Mouse (Mus musculus): ENCODE measurements around the gene Vil1. TPM values are rescaled to one million over a fixed set of nuclear protein-coding genes. Genes with fewer than 3 reads are reported as not detected.
A peak's percentile ranks its signal among the peaks of the same experiment; 100 is the strongest.

Vil1 gene
- polyA plus RNA-seq, 1 experiment, result not detected

DNA sequence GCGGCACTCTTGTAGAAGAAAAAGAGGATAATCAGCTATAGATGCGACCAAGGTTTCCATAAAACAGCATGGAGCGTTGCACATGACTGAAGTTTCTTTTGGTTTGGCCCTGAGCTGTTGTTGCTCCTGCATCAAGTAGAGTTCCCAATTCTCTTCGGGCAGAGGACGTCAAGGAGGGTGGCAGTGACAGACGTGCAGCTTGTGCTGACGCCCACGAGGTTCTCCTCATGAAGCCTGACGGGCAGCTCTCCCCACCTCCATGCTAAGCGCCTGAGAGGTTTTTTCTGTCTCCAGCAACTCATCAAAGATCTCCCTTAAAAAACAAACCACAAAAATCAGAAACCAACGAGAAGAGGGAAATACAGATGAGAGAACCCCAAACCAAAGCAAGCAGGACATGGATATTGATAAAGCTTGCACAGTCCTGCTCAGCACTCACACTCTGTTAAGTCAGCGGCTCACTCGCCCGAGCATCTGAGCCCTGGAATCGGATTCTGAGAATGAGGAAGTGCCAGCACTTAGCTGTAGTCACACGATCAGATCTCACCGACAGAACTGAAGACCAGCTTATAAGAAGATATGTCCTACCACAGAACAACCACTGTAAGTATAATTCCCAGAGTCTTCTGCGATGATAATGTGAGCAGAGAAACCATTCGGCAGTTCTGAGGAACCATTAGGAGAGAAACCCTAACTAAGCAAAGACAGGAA is 30.1 kb downstream of the Vil1 start:
- H3K27me3 ChIP-seq (ENCODE audit: control insufficient read depth, insufficient read depth, low read length), result no peaks in the 10 kb centered on the region
- no peaks in the 10 kb centered on the region; the same call in 1 of the 2 replicates for H3K4me1 ChIP-seq (ENCODE audit: control insufficient read depth, insufficient read depth, insufficient read length)
- WGBS, result 75% methylated on average over 19 of the region's 19 CpGs
- H3K27ac ChIP-seq (ENCODE audit: insufficient read depth, low read length), result no peak overlapping the region
- TF ChIP-seq POLR2A (IDR thresholded peaks at IDR 0.05; ENCODE audit: low read depth, low read length) (no peak), CTCF (IDR thresholded peaks at IDR 0.05; ENCODE audit: extremely low read depth, insufficient read depth, insufficient read length, insufficient replicate concordance) (no peak)
- H3K4me3 ChIP-seq (ENCODE audit: extremely low read depth, insufficient read depth, insufficient read length), result no peak overlapping the region
- no peak for DNase-seq (ENCODE audit: low read depth in 1 of 2, low spot score in 2 of 2)
- peaks cover 13% of the 10 kb centered on the region for H3K36me3 ChIP-seq (ENCODE audit: control insufficient read depth, insufficient read depth, low read length)

DNA sequence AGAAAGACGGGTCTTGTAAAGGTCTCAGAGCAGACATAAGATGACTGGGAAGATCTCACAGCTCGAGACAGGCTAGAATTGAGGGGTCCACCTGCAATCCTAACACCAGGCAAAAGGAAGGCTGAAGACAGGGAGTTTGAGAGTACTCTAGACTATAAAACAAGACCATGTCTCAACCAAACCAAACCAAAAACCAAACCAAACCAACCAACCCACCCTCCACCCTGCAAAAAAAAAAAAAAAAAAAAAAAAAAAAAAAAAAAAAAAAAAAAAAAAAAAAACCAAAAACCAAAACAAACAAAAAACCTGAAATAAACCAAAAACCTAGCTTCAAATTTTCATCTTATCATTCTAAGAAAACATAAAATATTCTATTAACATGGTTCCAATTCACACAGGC is 35.4 kb downstream of the Vil1 start:
- no peak overlapping the region for H3K27ac ChIP-seq (ENCODE audit: insufficient read depth, low read length)
- no peaks in the 10 kb centered on the region for H3K4me1 ChIP-seq (ENCODE audit: control insufficient read depth, insufficient read depth, insufficient read length)
- 96% methylated on average over 2 of the region's 2 CpGs for WGBS
- DNase-seq (ENCODE audit: low read depth in 1 of 2, low spot score in 2 of 2), result no peak
- no peak overlapping the region for H3K4me3 ChIP-seq (ENCODE audit: extremely low read depth, insufficient read depth, insufficient read length)
- TF ChIP-seq CTCF (IDR thresholded peaks at IDR 0.05; ENCODE audit: extremely low read depth, insufficient read depth, insufficient read length, insufficient replicate concordance) (no peak), POLR2A (IDR thresholded peaks at IDR 0.05; ENCODE audit: low read depth, low read length) (no peak)
- H3K36me3 ChIP-seq (ENCODE audit: control insufficient read depth, insufficient read depth, low read length), result peaks cover 12% of the 10 kb centered on the region
- H3K27me3 ChIP-seq (ENCODE audit: control insufficient read depth, insufficient read depth, low read length), result no peaks in the 10 kb centered on the region

DNA sequence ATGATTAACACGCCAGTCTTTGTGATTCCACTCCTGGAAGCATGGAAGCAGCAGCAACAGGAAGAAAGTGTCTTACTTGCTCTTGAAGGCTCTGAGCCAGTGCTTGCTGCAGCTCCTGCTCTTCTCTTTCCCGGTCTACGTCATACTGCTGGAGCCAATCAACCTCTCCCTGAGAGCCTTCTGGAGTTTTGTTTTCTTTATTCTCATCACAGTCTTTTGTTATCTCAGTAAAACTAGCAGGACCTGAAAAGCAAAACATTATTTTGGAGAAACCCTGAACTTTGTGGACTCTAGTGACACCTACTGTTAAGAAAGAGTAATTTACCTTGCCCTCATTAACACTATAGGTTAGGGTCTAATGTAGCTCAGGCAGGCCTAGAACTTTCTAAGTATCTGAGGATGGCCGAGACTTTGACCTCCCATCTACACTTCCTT is 43.5 kb downstream of the Vil1 start:
- peak in 1 of 2 experiments; percentile 26 for DNase-seq (ENCODE audit: low read depth in 1 of 2, low spot score in 2 of 2)
- Histone ChIP-seq H3K36me3 (ENCODE audit: control insufficient read depth, insufficient read depth, low read length) (peaks cover 22% of the 10 kb centered on the region), H3K4me1 (ENCODE audit: control insufficient read depth, insufficient read depth, insufficient read length) (no peaks in the 10 kb centered on the region), H3K27me3 (ENCODE audit: control insufficient read depth, insufficient read depth, low read length) (no peaks in the 10 kb centered on the region), H3K4me3 (ENCODE audit: extremely low read depth, insufficient read depth, insufficient read length) (no peak overlapping the region), H3K27ac (ENCODE audit: insufficient read depth, low read length) (no peak overlapping the region)
- TF ChIP-seq CTCF (IDR thresholded peaks at IDR 0.05; ENCODE audit: extremely low read depth, insufficient read depth, insufficient read length, insufficient replicate concordance) (no peak), POLR2A (IDR thresholded peaks at IDR 0.05; ENCODE audit: low read depth, low read length) (no peak)
- 76% methylated on average over 4 of the region's 4 CpGs for WGBS

DNA sequence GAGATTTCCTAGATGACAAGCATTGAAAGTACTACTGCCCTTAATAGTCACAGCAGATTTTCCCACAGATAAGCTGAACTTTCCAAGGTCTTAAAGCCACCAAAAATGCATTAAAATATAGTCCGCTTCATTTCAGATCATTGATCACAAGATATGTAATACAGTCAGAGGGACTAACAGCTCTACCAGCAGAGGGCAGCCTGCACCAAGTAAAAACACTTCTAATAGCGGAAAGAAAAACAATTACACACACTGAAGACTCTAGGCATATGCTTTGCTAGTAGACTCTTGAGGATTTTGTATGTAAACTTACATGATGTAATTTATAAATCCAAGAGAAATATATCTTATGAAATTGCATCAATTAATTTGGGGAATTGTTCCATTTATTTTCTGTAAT is 51.1 kb downstream of the Vil1 start:
- no peaks in the 10 kb centered on the region for H3K4me1 ChIP-seq (ENCODE audit: control insufficient read depth, insufficient read depth, insufficient read length)
- no peaks in the 10 kb centered on the region for H3K27me3 ChIP-seq (ENCODE audit: control insufficient read depth, insufficient read depth, low read length)
- no peak for TF ChIP-seq POLR2A (IDR thresholded peaks at IDR 0.05; ENCODE audit: low read depth, low read length)
- TF ChIP-seq CTCF (IDR thresholded peaks at IDR 0.05; ENCODE audit: extremely low read depth, insufficient read depth, insufficient read length, insufficient replicate concordance), result no peak
- H3K4me3 ChIP-seq (ENCODE audit: extremely low read depth, insufficient read depth, insufficient read length), result no peak overlapping the region; the same call in 1 of the 2 replicates
- DNase-seq (ENCODE audit: low read depth in 1 of 2, low spot score in 2 of 2), result peak in 1 of 2 experiments; percentile 15
- 87% methylated on average over 2 of the region's 2 CpGs for WGBS
- peaks cover 20% of the 10 kb centered on the region for H3K36me3 ChIP-seq (ENCODE audit: control insufficient read depth, insufficient read depth, low read length)
- no peak overlapping the region for H3K27ac ChIP-seq (ENCODE audit: insufficient read depth, low read length)

Other genes starting within 250 kb of the Vil1 start
- 0.18 and 0.27 TPM in 2 replicates for gene Cxcr1, start 214.7 kb upstream of the Vil1 start, polyA plus RNA-seq (2012; rRNA removed)
- gene Arpc2, start 173.3 kb upstream of the Vil1 start, polyA plus RNA-seq (2012; rRNA removed), result 186 and 302 TPM in 2 replicates
- 0.08 and 0.14 TPM in 2 replicates for gene Gpbar1, start 130.8 kb upstream of the Vil1 start, polyA plus RNA-seq (2012; rRNA removed)
- 102 and 119 TPM in 2 replicates for gene Aamp, start 124.6 kb upstream of the Vil1 start, polyA plus RNA-seq (2012; rRNA removed)
- gene Pnkd, start 124.4 kb upstream of the Vil1 start, polyA plus RNA-seq (2012; rRNA removed), result 27.5 and 33.8 TPM in 2 replicates
- gene Tmbim1, start 103.8 kb upstream of the Vil1 start, polyA plus RNA-seq (2012; rRNA removed), result 60.8 and 66.5 TPM in 2 replicates
- gene Catip, start 47.3 kb upstream of the Vil1 start, polyA plus RNA-seq (2012; rRNA removed), result 0.31 and 0.51 TPM in 2 replicates
- gene Slc11a1, start 34.2 kb upstream of the Vil1 start, polyA plus RNA-seq (2012; rRNA removed), result 169 and 200 TPM in 2 replicates
- gene Ctdsp1, start 17.9 kb upstream of the Vil1 start, polyA plus RNA-seq (2012; rRNA removed), result 96.1 and 114 TPM in 2 replicates
- gene Cnot9, start 96.7 kb downstream of the Vil1 start, polyA plus RNA-seq (2012; rRNA removed), result 12.6 and 14.8 TPM in 2 replicates
- not detected in 2 replicates for gene Plcd4, start 133.5 kb downstream of the Vil1 start, polyA plus RNA-seq (2012; rRNA removed)
- 2.5 and 2.7 TPM in 2 replicates for gene Usp37, start 134.9 kb downstream of the Vil1 start, polyA plus RNA-seq (2012; rRNA removed)
- gene Zfp142, start 178.9 kb downstream of the Vil1 start, polyA plus RNA-seq (2012; rRNA removed), result 13.5 and 14.2 TPM in 2 replicates
- gene Bcs1l, start 178.9 kb downstream of the Vil1 start, polyA plus RNA-seq (2012; rRNA removed), result 7.9 and 9.3 TPM in 2 replicates
- 31.4 and 33.5 TPM in 2 replicates for gene Rnf25, start 192.0 kb downstream of the Vil1 start, polyA plus RNA-seq (2012; rRNA removed)
- 0.56 and 0.92 TPM in 2 replicates for gene Stk36, start 192.1 kb downstream of the Vil1 start, polyA plus RNA-seq (2012; rRNA removed)